Mouse (Mus musculus): ENCODE results near the gene Dctn3. TPM values are rescaled to one million over a fixed set of nuclear protein-coding genes. Genes with fewer than 3 reads are reported as not detected.
"Not testable (repeated sequence)": the region's sequence is repeated elsewhere in the genome, so short reads cannot be mapped to it uniquely, and the experiment has no call there.

Gene Dctn3
- total RNA-seq, 2 experiments from 2014 or later: 115 to 123 TPM

- no peak for DNase-seq (ENCODE audit: low spot score in 2 of 2)
These were observed 16.3 kb upstream of the Dctn3 start for GRCm38 (mm10) chr4:41739260-41739659.

GRCm38 (mm10) chr4:41738256-41738603 lies 15.3 kb upstream of the Dctn3 start:
- no peak for DNase-seq (ENCODE audit: low spot score in 2 of 2)

GRCm38 (mm10) chr4:41737602-41738255 lies 14.8 kb upstream of the Dctn3 start:
- DNase-seq (ENCODE audit: low spot score in 2 of 2): peak; percentile 43 to 65

GRCm38 (mm10) chr4:41731052-41731765 lies 8.2 kb upstream of the Dctn3 start, which contains the start of gene Arid3c:
Gene Arid3c, minus strand, starts transcription at chr4:41731142.
- DNase-seq (ENCODE audit: low spot score in 2 of 2): no peak

GRCm38 (mm10) chr4:41726826-41727621 lies 4.1 kb upstream of the Dctn3 start:
- no peak for DNase-seq (ENCODE audit: low spot score in 2 of 2)

GRCm38 (mm10) chr4:41716834-41717233 lies 6.1 kb downstream of the Dctn3 start:
- DNase-seq (ENCODE audit: low spot score in 2 of 2): no peak

- DNase-seq (ENCODE audit: low spot score in 2 of 2): no peak
These were observed 7.4 kb downstream of the Dctn3 start for GRCm38 (mm10) chr4:41715596-41715995.

- no peak for DNase-seq (ENCODE audit: low spot score in 2 of 2)
These were observed 7.9 kb downstream of the Dctn3 start for GRCm38 (mm10) chr4:41715082-41715481.

- DNase-seq (ENCODE audit: low spot score in 2 of 2): peak in 1 of 2 experiments; percentile 52
These were observed 8.7 kb downstream of the Dctn3 start for GRCm38 (mm10) chr4:41714276-41714675.

- DNase-seq (ENCODE audit: low spot score in 2 of 2): peak; percentile 84 to 85
These were observed 9.5 kb downstream of the Dctn3 start, which contains the start of gene Rpp25l for GRCm38 (mm10) chr4:41713197-41714067. Gene Rpp25l, minus strand, starts transcription at chr4:41713534.

- DNase-seq (ENCODE audit: low spot score in 2 of 2): no peak
These were observed 10.4 kb downstream of the Dctn3 start for GRCm38 (mm10) chr4:41712421-41713196.

- DNase-seq (ENCODE audit: low spot score in 2 of 2): no peak
These were observed 11.1 kb downstream of the Dctn3 start for GRCm38 (mm10) chr4:41711705-41712375.

- no peak for DNase-seq (ENCODE audit: low spot score in 2 of 2)
These were observed 12.7 kb downstream of the Dctn3 start for GRCm38 (mm10) chr4:41710229-41710628.

- DNase-seq (ENCODE audit: low spot score in 2 of 2): no peak
These were observed 14.7 kb downstream of the Dctn3 start for GRCm38 (mm10) chr4:41708192-41708745.

GRCm38 (mm10) chr4:41707011-41707535 lies 15.9 kb downstream of the Dctn3 start:
- peak; percentile 52 to 54 for DNase-seq (ENCODE audit: low spot score in 2 of 2)

- DNase-seq (ENCODE audit: low spot score in 2 of 2): no peak
These were observed 16.8 kb downstream of the Dctn3 start for GRCm38 (mm10) chr4:41705922-41706754.

GRCm38 (mm10) chr4:41704651-41705050 lies 18.3 kb downstream of the Dctn3 start:
- no peak for DNase-seq (ENCODE audit: low spot score in 2 of 2)

GRCm38 (mm10) chr4:41702226-41702625 lies 20.7 kb downstream of the Dctn3 start:
- not testable (repeated sequence) for DNase-seq (ENCODE audit: low spot score in 2 of 2)
